Mouse (Mus musculus) testis, adult 2 months (tissue): ENCODE data around the gene Smpdl3a.

Source experiments
- CTCF ChIP-seq: fragments of 200-500 bp; IDR thresholded peaks from 2 replicates; pipeline ENCODE4 v1.5.1; 2012; ENCODE audit warnings: low read depth, mild to moderate bottlenecking, inconsistent platforms, low read length, moderate library complexity; ENCODE audit not compliant: control insufficient read depth, insufficient read depth, insufficient replicate concordance
- POLR2A ChIP-seq: fragments of 200-500 bp; IDR thresholded peaks from 2 replicates; pipeline ENCODE4 v1.6.1; 2012; ENCODE audit warnings: low read depth, mild to moderate bottlenecking, inconsistent platforms, low read length, moderate library complexity; ENCODE audit not compliant: control insufficient read depth

DNA sequence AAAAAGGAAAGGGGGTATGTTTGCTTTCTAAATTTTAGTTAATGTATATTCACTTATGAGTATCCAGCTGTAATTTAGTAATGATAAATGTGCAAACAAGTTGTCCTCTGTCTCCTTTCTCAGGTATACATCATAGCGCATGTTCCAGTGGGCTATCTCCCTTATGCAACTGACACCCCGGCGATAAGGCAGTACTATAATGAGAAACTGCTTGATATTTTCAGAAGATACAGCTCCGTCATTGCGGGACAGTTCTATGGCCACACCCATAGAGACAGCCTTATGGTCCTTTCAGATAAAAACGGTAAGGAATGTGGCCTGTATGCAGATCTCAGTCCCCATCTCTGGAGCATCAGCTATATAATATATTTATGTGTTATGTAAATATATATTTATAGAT is 13.6 kb downstream of the Smpdl3a start:
- TF ChIP-seq CTCF = no peak
- TF ChIP-seq POLR2A = no peak
